Mouse (Mus musculus): ENCODE measurements at regions not wholly inside any gene's neighbourhood (a gene's known extent, or its start where the extent isn't known, plus 50 kb on each side); places are given as distances from the start of the nearest gene placed in this dataset.
"Not testable (repeated sequence)": the region's sequence is repeated elsewhere in the genome, so short reads cannot be mapped to it uniquely, and the experiment has no call there.

DNA sequence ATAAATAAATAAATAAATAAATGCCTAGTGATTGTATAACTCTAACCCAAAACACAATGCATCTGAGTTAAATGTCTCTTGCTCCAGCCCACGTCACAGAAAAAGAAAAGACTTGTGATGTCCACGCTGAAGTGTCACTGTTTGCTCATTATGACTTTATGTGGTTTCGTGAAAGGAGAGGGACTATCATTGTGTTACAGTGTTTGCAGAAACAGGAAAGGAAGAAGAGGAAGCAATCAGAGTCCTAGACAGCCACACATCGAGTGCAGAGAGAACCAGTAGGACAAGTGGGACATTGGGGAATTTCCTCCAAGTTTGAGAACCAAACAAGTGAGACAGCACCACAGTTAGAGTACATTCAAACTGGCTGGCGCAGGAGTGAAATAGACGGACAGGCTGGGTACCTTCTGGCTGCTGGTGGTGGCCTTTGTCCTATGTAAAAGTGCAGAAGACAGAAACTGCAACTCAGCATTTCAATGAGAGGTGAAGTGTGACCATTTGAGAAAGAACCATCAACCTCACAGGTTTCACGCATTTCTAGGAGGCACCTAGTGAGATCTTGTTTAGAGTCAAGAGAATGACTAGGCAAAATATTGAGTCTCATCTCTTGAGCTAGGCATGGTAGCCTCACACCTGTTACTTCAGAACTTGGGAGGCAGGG lies 59.6 kb downstream of the Fasl start:
- no peaks in the 10 kb centered on the region for H3K4me1 ChIP-seq
- ATAC-seq (ENCODE audit: extremely low read depth, insufficient number of reproducible peaks, low FRiP score, low TSS enrichment): no peak
- H3K9ac ChIP-seq: no peak overlapping the region
- no peaks in the 10 kb centered on the region for H3K36me3 ChIP-seq
- 81% methylated on average over 7 of the region's 7 CpGs for WGBS
- no peaks in the 10 kb centered on the region for H3K27me3 ChIP-seq (replicated peaks)
- H3K27ac ChIP-seq (replicated peaks): no peak overlapping the region
- no peak overlapping the region for H3K4me2 ChIP-seq
- no peaks in the 10 kb centered on the region for H3K9me3 ChIP-seq
- H3K4me3 ChIP-seq: no peak overlapping the region

DNA sequence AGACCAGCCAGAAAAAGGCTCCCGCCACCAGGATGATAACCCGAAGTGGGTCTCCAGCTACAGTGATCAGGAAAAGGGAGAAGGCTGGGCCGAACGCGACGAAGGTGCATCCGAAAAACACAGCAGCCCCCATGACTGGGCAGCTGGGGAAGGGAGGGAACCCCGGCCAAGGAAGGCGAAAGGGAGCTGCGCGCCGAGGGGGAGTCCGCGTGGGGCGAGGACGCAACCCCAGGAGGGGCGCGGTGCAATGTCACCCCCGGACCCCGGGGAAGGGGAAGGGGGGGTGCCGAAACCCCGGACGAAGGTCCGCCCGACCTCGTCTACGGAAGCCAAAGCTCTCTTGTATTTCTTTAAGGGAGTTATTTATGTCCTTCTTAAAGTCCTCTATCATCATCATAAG lies 60.9 kb downstream of the Fasl start:
- WGBS: 90% methylated on average over 10 of the region's 27 CpGs
- H3K4me3 ChIP-seq; H3K27ac ChIP-seq (replicated peaks); H3K4me1 ChIP-seq; H3K9ac ChIP-seq; ATAC-seq (ENCODE audit: extremely low read depth, insufficient number of reproducible peaks, low FRiP score, low TSS enrichment); H3K9me3 ChIP-seq; H3K36me3 ChIP-seq; H3K27me3 ChIP-seq (replicated peaks); H3K4me2 ChIP-seq: not testable (repeated sequence)

GRCm38 (mm10) chr1:161726098-161726497 lies 62.2 kb downstream of the Fasl start:
- H3K27me3 ChIP-seq (replicated peaks); H3K4me3 ChIP-seq; H3K9ac ChIP-seq; H3K27ac ChIP-seq (replicated peaks); H3K4me1 ChIP-seq; H3K36me3 ChIP-seq; H3K4me2 ChIP-seq; H3K9me3 ChIP-seq; ATAC-seq (ENCODE audit: extremely low read depth, insufficient number of reproducible peaks, low FRiP score, low TSS enrichment): not testable (repeated sequence)
- WGBS: no CpG with 5 or more reads among the region's 10 CpGs

GRCm38 (mm10) chr1:161719876-161720275 lies 68.4 kb downstream of the Fasl start:
- Histone ChIP-seq H3K4me1 (peaks cover 27% of the 10 kb centered on the region), H3K36me3 (no peaks in the 10 kb centered on the region), H3K9ac (no peak overlapping the region), H3K27ac (replicated peaks) (no peak overlapping the region), H3K27me3 (replicated peaks) (no peaks in the 10 kb centered on the region), H3K4me2 (no peak overlapping the region), H3K4me3 (no peak overlapping the region), H3K9me3 (no peaks in the 10 kb centered on the region)
- WGBS: 45% methylated on average over 3 of the region's 3 CpGs
- ATAC-seq (ENCODE audit: extremely low read depth, insufficient number of reproducible peaks, low FRiP score, low TSS enrichment): no peak

DNA sequence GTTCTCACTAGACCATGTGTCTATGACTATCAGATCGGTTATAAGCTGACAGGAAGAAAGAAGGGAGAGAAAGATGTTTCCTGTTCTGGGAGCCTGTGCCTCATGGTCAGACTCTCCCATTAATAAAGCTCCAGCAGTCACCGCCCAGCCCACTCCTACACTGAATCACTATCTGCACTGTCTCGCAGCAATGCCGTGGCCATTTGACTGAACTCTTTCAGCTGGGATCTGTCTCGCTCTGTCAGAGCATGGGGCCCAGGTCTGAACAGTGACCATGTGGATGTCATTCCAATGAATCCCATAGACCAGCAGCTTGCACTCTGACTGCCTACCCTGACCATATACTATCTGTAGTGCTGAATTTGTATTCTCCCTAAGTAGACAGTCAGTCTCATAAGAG lies 70.0 kb downstream of the Fasl start:
- WGBS: 13% methylated on average over 5 of the region's 5 CpGs
- Histone ChIP-seq H3K36me3 (no peaks in the 10 kb centered on the region), H3K4me1 (peaks cover 37% of the 10 kb centered on the region), H3K9me3 (no peaks in the 10 kb centered on the region), H3K27me3 (replicated peaks) (no peaks in the 10 kb centered on the region), H3K4me2 (no peak overlapping the region), H3K4me3 (no peak overlapping the region), H3K9ac (no peak overlapping the region), H3K27ac (replicated peaks) (peak overlapping the region; percentile 16; the same call in 1 of the 2 replicates)
- peak; percentile 58; the same call in 1 of the 2 replicates for ATAC-seq (ENCODE audit: extremely low read depth, insufficient number of reproducible peaks, low FRiP score, low TSS enrichment)

DNA sequence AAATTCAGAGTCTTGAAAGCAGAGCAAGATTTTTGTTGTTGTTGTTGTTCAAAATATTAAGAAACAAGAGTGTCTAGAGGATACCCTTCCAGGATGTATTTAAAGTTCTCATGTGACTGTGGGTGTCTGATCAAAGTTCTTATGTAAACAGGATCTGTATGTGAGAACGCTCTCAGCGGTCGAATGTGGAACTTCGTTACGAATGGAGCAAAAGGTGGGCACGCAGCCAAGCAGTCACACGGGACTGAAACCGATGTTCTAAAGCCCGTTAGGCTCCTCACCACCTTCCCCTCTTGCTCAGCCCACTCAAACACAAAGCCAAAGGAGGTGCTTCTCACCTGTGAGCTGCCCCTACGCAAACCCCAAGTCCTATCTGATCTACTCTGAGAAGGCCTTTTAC lies 75.4 kb downstream of the Fasl start:
- H3K9ac ChIP-seq: no peak overlapping the region
- H3K27ac ChIP-seq (replicated peaks): peak overlapping the region; percentile 66
- WGBS: 20% methylated on average over 10 of the region's 10 CpGs
- H3K9me3 ChIP-seq: no peaks in the 10 kb centered on the region
- peaks cover 32% of the 10 kb centered on the region for H3K4me1 ChIP-seq
- H3K4me3 ChIP-seq: no peak overlapping the region
- H3K4me2 ChIP-seq: peak overlapping the region; percentile 59
- H3K36me3 ChIP-seq: no peaks in the 10 kb centered on the region
- ATAC-seq (ENCODE audit: extremely low read depth, insufficient number of reproducible peaks, low FRiP score, low TSS enrichment): no peak
- H3K27me3 ChIP-seq (replicated peaks): no peaks in the 10 kb centered on the region

DNA sequence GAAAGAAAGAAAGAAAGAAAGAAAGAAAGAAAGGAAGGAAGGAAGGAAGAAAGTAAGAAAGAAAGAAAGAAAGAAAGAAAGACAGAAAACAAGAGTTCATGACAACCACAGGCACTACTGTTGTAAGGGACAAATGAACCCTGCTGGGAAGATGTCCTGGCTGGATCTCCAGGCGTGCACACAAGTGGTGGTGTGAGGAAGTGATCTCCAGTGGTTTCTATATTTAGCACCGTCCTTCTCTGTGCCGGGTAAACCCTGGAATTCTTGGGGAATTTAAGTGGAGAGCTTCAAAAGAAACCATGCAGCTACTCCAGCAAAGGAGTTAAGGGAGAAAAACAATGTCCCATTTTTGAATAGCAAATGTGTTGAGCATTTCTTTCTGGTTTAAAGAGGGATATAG lies 76.0 kb downstream of the Fasl start:
- no peaks in the 10 kb centered on the region for H3K36me3 ChIP-seq
- H3K27me3 ChIP-seq (replicated peaks): no peaks in the 10 kb centered on the region
- no peak overlapping the region for H3K4me3 ChIP-seq
- under 1% methylated on average over 3 of the region's 3 CpGs for WGBS
- no peak for ATAC-seq (ENCODE audit: extremely low read depth, insufficient number of reproducible peaks, low FRiP score, low TSS enrichment)
- peak overlapping the region; percentile 66 for H3K27ac ChIP-seq (replicated peaks)
- peak overlapping the region; percentile 59 for H3K4me2 ChIP-seq
- peaks cover 25% of the 10 kb centered on the region for H3K4me1 ChIP-seq
- H3K9ac ChIP-seq: no peak overlapping the region
- H3K9me3 ChIP-seq: no peaks in the 10 kb centered on the region

DNA sequence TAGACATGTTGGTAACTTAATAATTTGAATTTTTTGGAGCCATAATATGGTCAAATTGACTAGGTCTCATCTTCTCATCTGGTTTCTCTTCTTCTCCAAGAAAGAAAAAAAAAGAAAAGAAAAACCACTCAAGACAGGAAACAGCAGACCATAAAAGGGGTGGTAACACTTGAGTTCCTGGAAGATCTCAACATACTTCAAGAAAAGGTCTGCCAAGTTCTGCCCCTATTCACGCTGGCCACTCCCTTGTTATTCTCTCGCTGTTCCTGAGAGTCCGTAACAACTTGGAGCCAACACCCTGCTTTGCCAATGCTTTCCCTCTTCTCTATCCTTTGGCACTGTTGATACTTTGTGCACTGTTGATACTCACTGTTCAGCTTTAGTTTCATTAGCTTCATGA lies 81.2 kb downstream of the Fasl start:
- Histone ChIP-seq H3K4me2 (no peak overlapping the region), H3K9me3 (no peaks in the 10 kb centered on the region), H3K9ac (no peak overlapping the region), H3K4me3 (no peak overlapping the region), H3K27me3 (replicated peaks) (no peaks in the 10 kb centered on the region), H3K4me1 (peaks cover 2% of the 10 kb centered on the region; the same call in 1 of the 2 replicates), H3K27ac (replicated peaks) (no peak overlapping the region), H3K36me3 (no peaks in the 10 kb centered on the region)
- 67% methylated on average over 3 of the region's 3 CpGs for WGBS
- ATAC-seq (ENCODE audit: extremely low read depth, insufficient number of reproducible peaks, low FRiP score, low TSS enrichment): no peak

DNA sequence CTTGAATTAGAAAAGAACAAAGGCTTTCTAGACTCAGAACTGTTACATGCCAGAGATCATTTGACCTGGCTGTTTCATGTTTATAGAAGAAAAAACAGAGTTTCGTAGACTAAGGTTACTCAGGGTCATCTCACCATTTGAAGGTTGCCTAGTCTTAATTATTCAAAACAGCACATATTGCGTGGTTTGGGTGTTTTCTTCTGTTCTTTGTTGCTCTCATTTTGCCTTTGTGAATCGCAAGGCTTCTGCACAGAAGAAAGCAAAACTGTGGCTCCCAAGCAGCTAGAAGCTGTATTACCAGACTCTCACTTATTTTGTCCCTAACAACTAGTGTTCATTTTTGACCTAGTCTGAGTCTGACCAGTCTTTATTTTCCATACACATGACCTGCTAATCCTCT lies 83.3 kb downstream of the Fasl start:
- 86% methylated on average over 3 of the region's 3 CpGs for WGBS
- Histone ChIP-seq H3K4me3 (no peak overlapping the region), H3K4me2 (no peak overlapping the region), H3K27ac (replicated peaks) (no peak overlapping the region), H3K27me3 (replicated peaks) (no peaks in the 10 kb centered on the region), H3K9me3 (no peaks in the 10 kb centered on the region), H3K36me3 (no peaks in the 10 kb centered on the region), H3K9ac (no peak overlapping the region), H3K4me1 (no peaks in the 10 kb centered on the region)
- ATAC-seq (ENCODE audit: extremely low read depth, insufficient number of reproducible peaks, low FRiP score, low TSS enrichment): no peak

DNA sequence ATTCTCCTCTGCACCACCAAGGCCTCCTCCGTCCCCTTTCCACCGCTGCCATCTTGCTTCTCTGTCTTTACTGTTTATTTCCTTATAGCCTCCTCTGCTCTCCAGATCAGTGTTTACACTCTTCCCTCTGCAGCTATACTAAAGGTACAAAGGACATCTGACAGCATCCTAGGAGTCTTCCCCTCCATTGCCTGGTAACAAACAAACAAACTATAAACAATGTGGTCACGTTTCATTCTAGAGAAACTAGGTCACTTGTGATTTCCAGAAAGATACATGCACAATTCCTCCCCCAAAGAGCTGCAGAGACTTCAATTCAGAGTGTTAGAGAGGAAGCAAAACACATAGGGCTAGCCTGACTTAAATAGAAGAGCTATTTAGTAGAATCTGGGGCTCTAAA lies 83.8 kb downstream of the Fasl start:
- no peak overlapping the region for H3K4me2 ChIP-seq
- no peaks in the 10 kb centered on the region for H3K36me3 ChIP-seq
- ATAC-seq (ENCODE audit: extremely low read depth, insufficient number of reproducible peaks, low FRiP score, low TSS enrichment): no peak
- H3K27ac ChIP-seq (replicated peaks): no peak overlapping the region
- no peaks in the 10 kb centered on the region for H3K4me1 ChIP-seq
- H3K9me3 ChIP-seq: no peaks in the 10 kb centered on the region
- H3K4me3 ChIP-seq: no peak overlapping the region
- 56% methylated on average over 3 of the region's 3 CpGs for WGBS
- no peaks in the 10 kb centered on the region for H3K27me3 ChIP-seq (replicated peaks)
- H3K9ac ChIP-seq: no peak overlapping the region

DNA sequence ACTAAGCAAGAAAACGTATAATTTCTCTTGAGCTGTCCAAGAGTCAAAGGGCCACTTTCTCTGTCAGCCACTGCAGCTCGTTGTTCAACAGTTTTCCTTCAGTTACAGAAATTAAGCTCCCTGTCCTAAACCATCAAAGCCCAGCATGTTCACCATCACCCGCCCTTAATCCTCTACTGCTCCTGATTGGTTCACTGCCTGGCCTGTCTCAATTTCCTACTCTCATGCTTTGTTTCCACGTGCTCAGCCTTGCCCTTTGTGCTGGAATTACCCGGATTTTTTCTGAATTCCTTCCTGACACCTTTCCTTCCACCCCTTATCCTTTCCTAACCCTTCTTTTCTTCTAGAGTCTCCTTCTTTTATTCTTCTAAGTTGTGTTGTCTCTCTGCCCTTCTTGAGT lies 92.4 kb downstream of the Fasl start:
- no peaks in the 10 kb centered on the region for H3K4me1 ChIP-seq
- H3K9me3 ChIP-seq: no peaks in the 10 kb centered on the region
- no peak overlapping the region for H3K9ac ChIP-seq
- no peak overlapping the region for H3K27ac ChIP-seq (replicated peaks)
- H3K36me3 ChIP-seq: no peaks in the 10 kb centered on the region
- no peak overlapping the region for H3K4me2 ChIP-seq
- H3K27me3 ChIP-seq (replicated peaks): no peaks in the 10 kb centered on the region
- ATAC-seq (ENCODE audit: extremely low read depth, insufficient number of reproducible peaks, low FRiP score, low TSS enrichment): no peak
- no peak overlapping the region for H3K4me3 ChIP-seq
- 43% methylated on average over 5 of the region's 5 CpGs for whole genome bisulfite sequencing

DNA sequence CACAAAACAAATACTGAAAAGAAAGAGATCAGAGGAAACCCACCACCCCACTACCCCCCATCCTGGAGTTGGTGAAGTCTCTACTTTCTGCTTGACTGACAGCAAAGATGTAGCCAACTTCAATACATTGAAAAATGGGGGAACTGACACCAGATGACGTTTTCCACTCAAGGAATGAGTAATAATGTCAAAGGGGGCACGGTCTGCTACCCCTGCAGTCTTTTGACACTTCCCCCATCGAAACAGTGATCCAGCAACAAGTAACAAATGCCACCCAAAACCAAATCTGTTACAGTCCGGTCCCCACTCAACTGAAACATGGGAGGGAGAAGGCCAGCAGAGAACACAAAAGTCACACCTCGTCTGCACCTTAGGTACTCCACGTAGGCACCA lies 94.5 kb downstream of the Fasl start:
- no peak for ATAC-seq (ENCODE audit: extremely low read depth, insufficient number of reproducible peaks, low FRiP score, low TSS enrichment)
- Histone ChIP-seq H3K4me1 (no peaks in the 10 kb centered on the region), H3K9ac (no peak overlapping the region), H3K27ac (replicated peaks) (no peak overlapping the region), H3K9me3 (no peaks in the 10 kb centered on the region), H3K27me3 (replicated peaks) (no peaks in the 10 kb centered on the region), H3K4me2 (no peak overlapping the region), H3K4me3 (no peak overlapping the region), H3K36me3 (no peaks in the 10 kb centered on the region)
- 70% methylated on average over 6 of the region's 6 CpGs for WGBS
